Mouse (Mus musculus) bone marrow, adult 2 months (tissue): ENCODE results near the gene Nav1.

Experiments used
- CTCF ChIP-seq: fragments of 200-500 bp; IDR thresholded peaks from 2 replicates; pipeline ENCODE4 v1.5.1; 2011; ENCODE audit warnings: low read length, control low read depth; ENCODE audit not compliant: control insufficient read depth, insufficient read depth
- POLR2A ChIP-seq: fragments of 200-500 bp; IDR thresholded peaks from 2 replicates; pipeline ENCODE4 v1.6.1; 2011; ENCODE audit warnings: low read depth, mild to moderate bottlenecking, control low read depth, low read length, borderline replicate concordance; ENCODE audit not compliant: control insufficient read depth

GRCm38 (mm10) chr1:135520550-135521168 is 86.4 kb downstream of the Nav1 start:
- TF ChIP-seq POLR2A (no peak), CTCF (no peak)
